Mouse (Mus musculus) C2C12 (cell line): ENCODE measurements around the gene Tnp2.

Experiments
- CTCF ChIP-seq: IDR thresholded peaks from one replicate; pipeline ENCODE4 v1.5.1; 2011; ENCODE audit not compliant: control insufficient read depth, insufficient read depth, insufficient read length
- MYOG ChIP-seq: IDR thresholded peaks from one replicate; pipeline ENCODE4 v1.6.1; 2011; ENCODE audit not compliant: control insufficient read depth, insufficient read length; ENCODE audit errors: extremely low read depth
- USF1 ChIP-seq: IDR thresholded peaks from one replicate; pipeline ENCODE4 v1.6.1; 2011; ENCODE audit warnings: low read depth, mild to moderate bottlenecking, control low read depth, moderate library complexity

DNA sequence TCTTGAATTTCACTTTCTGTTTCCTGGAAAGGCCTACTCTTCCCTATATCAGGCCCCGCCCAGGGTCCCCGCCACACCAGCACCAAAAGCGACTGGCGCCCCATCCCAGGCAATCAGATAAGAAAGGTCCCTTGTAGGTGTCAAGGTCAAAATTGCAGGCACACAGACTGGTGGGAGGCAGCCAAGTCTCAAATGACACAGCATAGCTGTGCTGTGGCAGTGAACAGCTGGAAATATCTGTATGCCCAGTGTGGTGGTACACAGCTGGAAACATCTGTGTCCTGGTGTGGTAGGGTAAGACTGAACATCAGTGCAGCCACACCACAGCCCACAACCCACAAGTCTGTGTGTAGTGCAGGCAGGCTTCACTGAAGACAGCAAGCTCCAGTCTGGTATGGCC lies 26.4 kb upstream of the Tnp2 start:
- no peak for TF ChIP-seq CTCF
- TF ChIP-seq MYOG, result no peak
- TF ChIP-seq USF1, result no peak
